Mouse (Mus musculus) embryo, embryonic 9.5 days (tissue): ENCODE data around the gene Gng5.

Experiments
- DNase-seq: peaks from one replicate; pipeline ENCODE4 v3.0.0-alpha.2; 2017; ENCODE audit errors: extremely low spot score

The Gng5 gene

DNA sequence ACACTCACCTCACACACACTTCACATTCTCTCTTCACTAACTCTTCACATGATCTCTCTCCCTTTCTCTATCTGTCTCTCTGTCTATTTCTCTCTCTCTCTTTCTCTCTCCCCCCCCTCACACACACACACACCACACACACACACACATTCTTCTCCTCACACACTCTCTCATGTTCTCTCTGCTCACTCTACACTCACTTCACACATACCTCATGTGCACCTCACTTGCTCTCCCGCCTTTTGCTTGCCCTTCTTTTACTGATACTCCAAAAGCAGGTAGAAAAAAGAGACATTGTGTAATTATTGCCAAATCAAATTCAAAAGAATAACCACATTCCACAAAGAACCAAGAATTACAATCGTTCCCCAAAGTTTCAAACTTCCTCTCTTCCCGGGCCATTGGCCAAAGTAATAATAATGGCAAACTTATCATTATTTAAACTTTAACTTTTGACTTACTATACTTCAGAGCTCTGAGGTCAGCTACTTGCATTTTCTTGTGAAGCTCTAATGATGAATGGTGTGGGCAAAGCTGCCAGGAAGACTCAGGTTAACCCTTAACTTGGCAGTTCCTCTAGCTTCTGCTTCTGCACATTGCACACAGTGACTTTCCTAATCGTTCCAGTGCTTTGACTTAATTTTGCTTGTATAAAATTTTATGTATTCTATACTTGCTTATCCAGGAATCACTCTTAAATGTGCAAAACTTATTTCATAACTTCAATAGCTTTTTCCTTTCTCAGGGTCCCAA is 41.1 kb downstream of the Gng5 start:
- no peak for DNase-seq

DNA sequence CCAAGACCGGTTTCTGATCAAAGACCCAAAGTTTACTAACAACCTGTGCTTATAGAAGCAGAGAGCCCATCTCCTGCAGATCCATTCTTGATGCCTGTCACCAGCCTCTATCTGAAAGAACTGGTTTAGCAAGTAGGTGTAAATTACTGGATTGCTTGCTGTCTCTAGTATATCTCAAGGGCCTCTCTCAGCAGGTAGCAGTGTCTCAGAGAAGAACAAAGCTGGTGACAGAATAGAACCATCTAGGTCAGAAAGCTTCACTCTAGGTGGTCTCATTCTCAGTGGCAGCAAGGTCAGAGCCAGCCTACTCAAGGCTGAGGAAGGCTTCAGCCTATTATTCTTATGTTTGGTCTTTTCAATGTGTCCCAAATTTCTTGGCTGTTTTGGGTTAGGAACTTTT is 44.0 kb downstream of the Gng5 start:
- DNase-seq: no peak

DNA sequence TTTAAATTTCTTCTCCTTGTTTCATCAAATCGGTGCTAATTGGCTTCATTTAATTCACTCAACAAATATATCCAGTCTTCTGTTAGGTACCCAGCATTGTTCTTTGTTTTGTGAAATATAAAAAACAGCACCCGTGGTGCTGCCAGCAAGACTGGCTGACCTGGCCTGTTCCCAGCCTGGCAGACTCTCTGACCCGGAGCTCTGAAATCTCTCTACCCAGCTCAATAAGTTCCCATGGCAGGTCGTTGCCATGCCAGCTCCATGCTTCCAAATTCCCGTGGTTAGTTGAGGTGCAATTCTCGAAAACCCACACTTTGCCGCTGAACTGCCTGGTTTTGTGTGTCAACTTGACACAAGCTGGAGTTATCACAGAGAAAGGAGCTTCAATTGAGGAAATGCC is 55.2 kb downstream of the Gng5 start:
- DNase-seq: no peak
